Mouse (Mus musculus) megakaryocyte-erythroid progenitor cell, adult 5-6 weeks (primary cell): ENCODE results near the gene Slc12a3. TPM values are rescaled to one million over a fixed set of nuclear protein-coding genes. Genes with fewer than 3 reads are reported as not detected.
"Not testable (repeated sequence)": the region's sequence is repeated elsewhere in the genome, so short reads cannot be mapped to it uniquely, and the experiment has no call there.

Experiments
- ATAC-seq: replicated peaks from 2 replicates; pipeline ENCODE4 v1.8.0; 2016; ENCODE audit warnings: mild to moderate bottlenecking, inconsistent platforms; ENCODE audit not compliant: severe bottlenecking, poor library complexity, low FRiP score, low TSS enrichment
- total RNA-seq, 2 experiments: library from RNA; stranded (forward) in 1 of 2; stranded (reverse) in 1 of 2; fragments of 200-1000, 215-1000 nt in 1 of 2; fragments of >200 nt in 1 of 2; fragmentation: Nextera tagmentation in 1 of 2; gene quantifications; 2 replicates each; pipeline ENCODE4 v1.2.3; 2014 to 2017

Gene Slc12a3
- total RNA-seq, 2 experiments from 2014 or later, result 1.8 TPM; not detected in 1

DNA sequence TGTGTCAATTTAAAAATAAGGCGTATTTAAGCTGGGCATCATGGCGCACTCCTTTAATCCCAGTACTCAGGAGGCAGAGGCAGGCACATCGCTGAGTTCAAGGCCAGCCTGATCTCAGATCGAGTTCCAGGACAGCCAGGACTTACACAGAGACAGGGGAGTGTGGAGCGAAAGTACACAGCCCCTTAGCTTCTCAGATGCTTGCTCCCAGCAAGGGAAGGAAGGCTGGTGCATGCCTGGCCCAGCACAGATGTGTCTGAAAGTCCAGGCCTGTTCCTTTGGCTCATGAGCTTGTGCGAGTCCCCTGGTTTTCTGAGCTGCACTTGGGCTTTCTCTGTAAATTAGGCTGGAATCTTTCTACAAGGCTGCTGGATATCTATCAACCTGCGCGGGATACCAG lies 61.9 kb downstream of the Slc12a3 start:
- ATAC-seq, result no peak

DNA sequence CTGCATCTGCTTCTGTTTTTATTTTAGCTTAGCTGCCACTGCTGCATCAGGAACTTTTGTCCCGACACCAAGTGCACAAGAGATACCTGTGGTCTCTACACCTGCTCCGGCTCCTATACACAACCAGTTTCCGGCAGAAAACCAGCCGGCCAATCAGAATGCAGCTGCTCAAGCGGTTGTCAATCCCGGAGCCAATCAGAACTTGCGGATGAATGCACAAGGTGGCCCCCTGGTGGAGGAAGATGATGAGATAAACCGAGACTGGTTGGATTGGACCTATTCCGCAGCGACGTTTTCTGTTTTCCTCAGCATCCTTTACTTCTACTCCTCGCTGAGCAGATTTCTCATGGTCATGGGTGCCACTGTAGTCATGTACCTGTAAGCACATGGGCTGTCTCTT lies 63.1 kb downstream of the Slc12a3 start:
- no peak for ATAC-seq

DNA sequence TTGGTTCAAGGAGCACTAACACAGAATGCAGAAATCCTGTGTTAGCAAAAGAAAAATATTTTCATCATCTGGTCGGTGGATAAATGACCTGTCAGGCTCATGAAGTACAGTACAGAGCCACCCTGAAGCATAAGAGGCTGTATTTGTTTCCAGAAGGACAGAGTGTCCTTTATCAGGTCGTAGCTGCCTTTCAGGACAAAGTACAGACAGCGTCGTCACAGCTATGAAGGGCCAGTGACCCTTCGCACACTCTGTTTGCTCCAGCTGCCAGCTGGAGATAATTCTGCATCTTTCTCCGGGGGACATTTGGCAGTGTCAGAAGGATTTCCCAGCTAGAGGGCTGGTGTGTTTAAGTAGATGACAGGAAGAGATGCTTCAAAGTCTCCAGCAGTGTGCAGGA lies 63.6 kb downstream of the Slc12a3 start:
- ATAC-seq, result no peak

DNA sequence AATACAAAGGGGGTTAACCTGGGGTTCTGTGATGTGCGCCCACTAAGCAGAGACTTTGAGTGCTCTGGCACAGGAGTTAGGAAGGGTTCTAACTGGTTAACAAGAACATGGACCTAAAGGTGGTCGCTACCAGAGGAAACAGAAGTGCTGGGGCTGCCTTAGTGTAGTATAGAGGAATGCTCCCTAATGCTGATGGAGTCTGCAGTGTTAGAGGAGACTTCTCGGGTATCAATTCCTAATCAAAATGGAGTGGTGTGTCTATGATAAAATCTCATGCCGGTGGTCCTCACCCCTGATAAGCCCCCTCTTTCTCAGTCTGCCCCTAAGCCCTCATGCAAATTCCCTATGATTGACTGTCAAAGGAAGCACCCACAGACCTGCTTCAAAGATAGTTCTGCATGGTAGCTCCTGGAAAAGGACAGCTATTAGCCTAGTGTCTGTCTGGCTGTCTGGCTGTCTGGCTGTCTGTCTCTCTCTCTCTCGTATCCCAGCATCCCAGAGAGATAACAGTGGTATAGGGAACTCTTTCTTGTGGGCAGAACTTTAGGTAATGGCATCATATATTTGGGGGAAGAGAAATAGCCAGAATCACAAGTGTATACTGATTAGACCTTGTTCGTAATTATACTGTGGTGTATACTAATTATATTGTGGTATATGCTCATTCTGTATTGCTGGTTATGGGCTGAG lies 67.0 kb downstream of the Slc12a3 start:
- no peak for ATAC-seq

DNA sequence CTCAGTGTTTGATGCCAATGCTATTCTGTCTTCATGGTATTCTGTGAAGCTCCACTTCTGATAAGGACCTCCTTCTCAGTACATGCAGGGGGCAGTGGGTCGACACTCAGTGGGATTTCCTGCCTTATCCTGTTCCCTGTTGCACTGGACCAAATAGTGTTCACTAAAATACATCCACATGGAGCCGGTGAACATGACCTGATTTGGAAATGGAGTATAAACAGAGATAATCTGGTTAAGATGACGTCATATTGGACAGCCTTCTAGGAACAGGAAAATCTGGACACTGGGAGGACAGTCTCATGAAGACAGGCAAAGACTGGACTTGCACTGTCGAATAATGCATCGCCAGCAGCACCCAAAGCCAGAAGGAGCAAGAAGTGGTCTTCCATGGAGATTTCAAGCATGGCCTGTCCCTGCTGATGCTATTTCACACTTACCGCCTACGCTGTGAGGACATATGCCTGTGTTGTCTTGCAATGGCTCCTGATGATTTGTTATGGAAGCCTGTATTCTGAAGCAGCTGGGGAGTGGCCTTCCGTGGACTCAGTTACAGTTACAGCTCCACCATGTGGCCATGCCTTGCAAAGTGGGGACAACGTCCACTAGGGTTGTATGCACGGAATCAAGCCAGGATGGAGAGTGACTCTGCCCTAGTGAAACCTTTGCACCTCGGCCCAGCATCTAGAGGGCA lies 68.1 kb downstream of the Slc12a3 start:
- peak; percentile 84 for ATAC-seq

DNA sequence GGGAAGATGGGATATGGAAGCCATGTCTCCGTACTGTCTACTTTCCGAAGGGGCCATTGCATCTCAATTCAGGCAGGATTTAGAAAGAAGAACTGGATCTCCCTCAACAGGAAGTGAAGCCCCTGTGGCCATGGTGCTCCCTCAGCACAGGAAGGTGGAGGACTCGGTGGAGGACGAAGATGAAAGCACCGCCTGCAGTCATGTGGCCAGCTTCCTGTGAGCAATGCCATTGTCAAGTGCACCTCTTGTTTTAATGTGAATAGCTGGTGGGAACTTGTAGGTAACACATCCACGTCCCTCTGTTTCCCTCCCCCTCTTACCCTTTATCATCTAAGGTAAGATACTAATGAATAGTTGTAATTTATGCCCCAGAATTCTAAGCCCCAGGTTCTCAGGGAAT lies 69.6 kb downstream of the Slc12a3 start:
- no peak for ATAC-seq

DNA sequence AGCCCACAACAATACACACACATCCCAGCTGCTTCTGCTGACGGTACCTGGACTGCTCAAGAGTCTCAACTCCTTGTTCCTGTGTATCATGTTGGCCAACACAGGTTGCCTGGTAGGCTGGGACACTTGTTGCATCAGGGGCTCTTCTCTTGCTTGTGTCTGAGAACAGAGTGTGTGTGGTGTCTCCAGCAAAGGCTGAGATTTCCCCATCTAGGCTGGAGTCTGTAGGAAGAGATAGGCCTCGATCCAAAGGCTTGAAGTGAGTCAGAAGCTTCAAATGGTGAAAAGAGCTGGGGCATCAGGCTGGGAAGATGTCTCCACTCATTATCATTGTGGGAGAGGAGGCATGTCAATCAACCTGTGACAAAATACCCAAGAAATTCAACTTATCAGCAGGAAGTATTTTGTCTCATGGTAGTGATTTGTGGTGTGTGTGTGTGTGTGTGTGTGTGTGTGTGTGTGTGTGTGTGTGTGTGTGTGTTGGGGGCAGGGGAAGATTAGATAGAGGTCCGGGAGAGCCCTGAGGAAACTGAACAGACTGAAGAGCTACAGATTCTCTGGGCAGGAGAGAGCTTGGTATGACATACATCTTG lies 70.5 kb downstream of the Slc12a3 start:
- ATAC-seq, result no peak

DNA sequence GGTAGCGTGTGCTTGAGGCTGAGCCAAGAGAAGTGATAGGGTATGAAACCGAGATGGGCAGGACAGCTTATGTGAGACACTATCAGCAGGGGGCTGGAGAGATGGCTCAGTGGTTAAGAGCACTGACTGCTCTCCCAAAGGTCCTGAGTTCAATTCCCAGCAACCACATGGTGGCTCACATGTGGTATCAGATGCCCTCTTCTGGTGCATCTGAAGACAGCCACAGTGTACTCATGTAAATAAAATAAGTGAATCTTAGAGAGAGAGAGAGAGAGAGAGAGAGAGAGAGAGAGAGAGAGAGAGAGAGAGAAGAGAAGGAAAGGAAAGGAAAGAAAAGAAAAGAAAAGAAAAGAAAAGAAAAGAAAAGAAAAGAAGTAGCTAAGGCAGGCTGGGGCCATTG lies 71.0 kb downstream of the Slc12a3 start:
- ATAC-seq, result not testable (repeated sequence)

DNA sequence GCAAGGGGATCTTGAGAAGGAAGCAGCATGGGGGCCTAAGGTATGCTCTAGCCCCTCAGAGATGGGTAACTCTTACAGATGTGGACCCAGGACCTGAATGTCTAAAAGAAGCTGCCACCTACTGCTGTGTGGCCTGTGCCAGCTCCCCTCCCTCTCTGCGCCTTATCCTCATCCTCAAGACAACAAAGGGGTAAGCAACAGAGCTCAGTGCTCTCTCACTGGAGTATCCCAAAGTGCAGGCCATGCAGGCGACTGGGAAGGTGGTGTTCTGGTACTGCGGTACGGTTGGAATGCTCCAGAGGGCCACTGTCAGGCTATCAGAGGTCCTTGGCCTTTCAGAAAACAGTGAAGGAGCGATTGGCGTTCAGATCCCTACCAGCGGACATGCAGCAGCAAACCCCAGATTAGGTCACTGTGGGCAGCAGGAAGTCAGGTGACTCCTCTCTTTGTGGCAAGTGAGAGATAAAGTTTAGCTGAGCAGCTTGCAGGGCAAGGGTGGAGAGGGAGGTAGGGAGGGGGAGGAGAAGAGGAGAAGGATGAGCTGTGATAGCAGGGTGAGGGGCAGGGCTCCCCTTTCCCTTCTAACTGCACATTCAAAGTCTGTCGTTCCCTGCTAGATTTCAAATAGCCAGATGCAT lies 79.6 kb downstream of the Slc12a3 start:
- peak; percentile 86 for ATAC-seq

DNA sequence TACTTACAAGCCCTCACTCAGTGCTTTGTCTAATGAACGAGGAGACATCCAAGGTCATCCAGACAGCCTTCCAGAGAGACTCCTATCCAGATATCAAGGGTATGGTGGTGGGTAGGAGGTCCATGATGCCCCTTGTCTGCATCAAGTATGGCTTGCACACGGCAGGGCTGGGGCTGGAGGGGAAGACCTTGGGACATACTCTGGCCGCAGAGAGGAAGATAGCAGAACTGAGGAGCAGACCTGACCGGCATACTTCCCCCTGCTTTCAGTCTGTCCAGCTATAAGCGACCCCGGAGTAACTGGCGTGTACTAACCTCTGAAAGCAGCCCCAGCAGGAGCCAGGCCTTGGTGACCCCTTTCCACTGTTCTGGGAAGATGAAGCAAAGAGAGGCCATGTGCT lies 80.5 kb downstream of the Slc12a3 start:
- ATAC-seq, result no peak

DNA sequence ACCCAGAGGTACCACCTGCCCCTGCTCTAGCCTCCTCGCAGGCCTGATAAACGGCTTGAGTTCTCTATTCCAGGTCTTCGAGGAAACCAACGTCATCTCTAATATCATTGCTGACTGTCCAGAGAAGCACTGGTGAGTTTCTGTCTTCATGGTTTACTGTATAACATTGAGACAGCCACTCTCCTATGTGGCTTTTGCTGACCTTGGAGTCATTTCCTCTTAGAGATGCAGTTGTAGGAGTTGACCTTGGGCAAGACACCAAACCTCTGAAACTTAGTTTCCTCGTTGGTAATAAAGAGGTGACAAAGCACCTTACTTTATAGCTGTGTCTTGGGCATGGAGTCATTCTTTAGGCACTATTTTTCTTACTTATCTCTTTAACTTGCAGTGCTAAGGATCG lies 83.5 kb downstream of the Slc12a3 start:
- no peak for ATAC-seq

DNA sequence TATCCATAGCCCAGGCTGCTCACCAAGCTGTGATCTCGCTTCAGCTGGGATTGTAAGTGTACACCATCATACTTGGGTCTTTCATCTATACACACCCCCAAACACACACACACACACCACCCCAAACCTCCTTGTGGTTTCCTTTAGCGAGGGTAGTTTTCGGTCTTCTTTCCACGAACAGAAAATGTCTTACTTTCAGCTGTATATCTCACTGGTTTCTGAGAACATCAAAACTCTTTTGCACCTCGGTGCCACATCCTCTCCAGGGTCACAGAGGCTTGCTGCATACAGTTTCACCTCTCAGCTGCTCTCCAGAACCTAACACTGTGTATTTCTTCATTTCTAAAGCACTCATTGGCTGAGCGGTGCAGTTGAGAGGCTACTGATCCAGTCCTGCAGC lies 84.5 kb downstream of the Slc12a3 start:
- ATAC-seq, result no peak

DNA sequence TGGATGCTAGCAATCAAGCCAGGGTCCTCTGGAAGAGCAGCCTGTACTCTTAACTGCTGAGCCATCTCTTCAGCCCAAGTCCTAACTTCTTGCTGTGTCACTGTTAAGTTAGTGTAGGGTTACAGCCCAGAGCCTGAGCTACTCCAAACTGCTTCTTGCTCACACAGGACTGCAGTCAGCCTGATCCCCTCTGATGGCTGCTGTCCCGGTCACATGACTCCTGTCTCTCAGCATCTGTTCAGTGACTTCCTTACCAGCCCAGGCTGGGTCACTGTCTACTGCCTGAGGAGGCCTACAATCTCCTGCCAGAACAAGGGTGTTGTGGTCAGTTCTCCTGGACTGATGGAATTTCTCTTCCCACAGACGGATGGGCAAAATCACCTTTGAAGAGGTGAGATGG lies 86.2 kb downstream of the Slc12a3 start:
- no peak; the same call in 1 of the 2 replicates for ATAC-seq

Other genes with a start within 250 kb of the Slc12a3 start
- gene Bbs2, start 230.3 kb upstream of the Slc12a3 start, total RNA-seq (2014; fragmentation: Nextera tagmentation), result 5.3 and 11.9 TPM in 2 replicates
- gene Bbs2, start 230.3 kb upstream of the Slc12a3 start, total RNA-seq (2017), result 2.0 and 15.9 TPM in 2 replicates
- not detected in 2 replicates for gene Mt4, start 192.0 kb upstream of the Slc12a3 start, total RNA-seq (2014; fragmentation: Nextera tagmentation)
- gene Mt4, start 192.0 kb upstream of the Slc12a3 start, total RNA-seq (2017), result not detected in 2 replicates
- not detected in 2 replicates for gene Mt3, start 176.6 kb upstream of the Slc12a3 start, total RNA-seq (2014; fragmentation: Nextera tagmentation)
- not detected in 2 replicates for gene Mt3, start 176.6 kb upstream of the Slc12a3 start, total RNA-seq (2017)
- 352 and 428 TPM in 2 replicates for gene Mt2, start 156.5 kb upstream of the Slc12a3 start, total RNA-seq (2014; fragmentation: Nextera tagmentation)
- gene Mt2, start 156.5 kb upstream of the Slc12a3 start, total RNA-seq (2017), result 400 TPM in 2 replicates
- 524 and 583 TPM in 2 replicates for gene Mt1, start 150.1 kb upstream of the Slc12a3 start, total RNA-seq (2014; fragmentation: Nextera tagmentation)
- gene Mt1, start 150.1 kb upstream of the Slc12a3 start, total RNA-seq (2017), result 648 and 717 TPM in 2 replicates
- 66.6 and 86.4 TPM in 2 replicates for gene Nup93, start 114.6 kb upstream of the Slc12a3 start, total RNA-seq (2014; fragmentation: Nextera tagmentation)
- gene Nup93, start 114.6 kb upstream of the Slc12a3 start, total RNA-seq (2017), result 55.1 and 69.6 TPM in 2 replicates
- 31.8 and 41.0 TPM in 2 replicates for gene Herpud1, start 57.2 kb downstream of the Slc12a3 start, total RNA-seq (2014; fragmentation: Nextera tagmentation)
- 43.7 and 50.8 TPM in 2 replicates for gene Herpud1, start 57.2 kb downstream of the Slc12a3 start, total RNA-seq (2017)
- gene Nlrc5, start 105.2 kb downstream of the Slc12a3 start, total RNA-seq (2014; fragmentation: Nextera tagmentation), result 39.9 and 47.6 TPM in 2 replicates
- gene Nlrc5, start 105.2 kb downstream of the Slc12a3 start, total RNA-seq (2017), result 25.4 and 30.9 TPM in 2 replicates
- 111 and 116 TPM in 2 replicates for gene Cpne2, start 203.8 kb downstream of the Slc12a3 start, total RNA-seq (2014; fragmentation: Nextera tagmentation)
- gene Cpne2, start 203.8 kb downstream of the Slc12a3 start, total RNA-seq (2017), result 78.7 and 81.7 TPM in 2 replicates